Mouse (Mus musculus): ENCODE measurements around the gene Tex22. TPM values are rescaled to one million over a fixed set of nuclear protein-coding genes. Genes with fewer than 3 reads are reported as not detected.

The Tex22 gene
- polyA plus RNA-seq, 1 experiment from 2014 or later, result not detected

GRCm38 (mm10) chr12:113131601-113132000, 57.3 kb downstream of the Tex22 start:
- Histone ChIP-seq H3K36me3 (peaks cover 79% of the 10 kb centered on the region), H3K9ac (no peak overlapping the region), H3K4me1 (replicated peaks) (peaks cover 50% of the 10 kb centered on the region), H3K4me2 (no peak overlapping the region), H3K27me3 (no peaks in the 10 kb centered on the region), H3K9me3 (replicated peaks) (no peaks in the 10 kb centered on the region), H3K4me3 (no peak overlapping the region), H3K27ac (peak overlapping the region; percentile 93)
- 93% methylated on average over 14 of the region's 14 CpGs for WGBS
- no peak for ATAC-seq (replicated peaks; ENCODE audit: insufficient number of reproducible peaks, insufficient read depth, low FRiP score, low read depth)

GRCm38 (mm10) chr12:113132567-113132966, 58.3 kb downstream of the Tex22 start:
- 26% methylated on average over 2 of the region's 2 CpGs for WGBS
- peak; percentile 94 for ATAC-seq (replicated peaks; ENCODE audit: insufficient number of reproducible peaks, insufficient read depth, low FRiP score, low read depth)
- Histone ChIP-seq H3K9me3 (replicated peaks) (no peaks in the 10 kb centered on the region), H3K4me2 (no peak overlapping the region), H3K36me3 (peaks cover 78% of the 10 kb centered on the region), H3K27ac (peak overlapping the region; percentile 93), H3K9ac (0 out of 2 replicates have a peak overlapping the region, but pooled peaks have one; percentile 29), H3K4me3 (no peak overlapping the region), H3K27me3 (no peaks in the 10 kb centered on the region), H3K4me1 (replicated peaks) (peaks cover 60% of the 10 kb centered on the region)

DNA sequence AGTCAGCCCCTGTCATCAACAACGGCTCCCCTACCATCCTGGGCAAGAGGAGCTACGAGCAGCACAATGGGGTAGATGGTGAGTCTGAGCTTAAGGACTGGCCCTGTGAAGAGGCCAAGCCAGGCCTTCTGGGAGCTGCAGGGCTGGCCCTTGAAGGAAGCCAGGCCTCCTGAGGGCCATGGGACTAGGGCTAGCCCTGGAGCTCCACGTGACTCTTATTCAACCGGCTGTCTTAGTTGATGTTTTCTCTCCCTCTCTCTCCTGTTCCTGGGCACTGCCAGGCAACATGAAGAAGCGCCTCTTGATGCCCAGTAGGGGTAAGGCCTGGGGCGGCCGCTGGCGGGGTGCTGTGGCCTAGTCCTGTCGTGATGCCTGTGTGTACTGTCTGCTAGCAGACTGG, 59.0 kb downstream of the Tex22 start:
- H3K9ac ChIP-seq, result peak overlapping the region; percentile 36
- no peak overlapping the region for H3K4me3 ChIP-seq
- 68% methylated on average over 9 of the region's 9 CpGs for WGBS
- peaks cover 65% of the 10 kb centered on the region for H3K4me1 ChIP-seq (replicated peaks)
- peak; percentile 2; the same call in 1 of the 2 replicates for ATAC-seq (replicated peaks; ENCODE audit: insufficient number of reproducible peaks, insufficient read depth, low FRiP score, low read depth)
- peak overlapping the region; percentile 93 for H3K27ac ChIP-seq
- H3K36me3 ChIP-seq, result peaks cover 71% of the 10 kb centered on the region
- no peaks in the 10 kb centered on the region for H3K9me3 ChIP-seq (replicated peaks)
- peak overlapping the region; percentile 16 for H3K4me2 ChIP-seq
- H3K27me3 ChIP-seq, result no peaks in the 10 kb centered on the region

DNA sequence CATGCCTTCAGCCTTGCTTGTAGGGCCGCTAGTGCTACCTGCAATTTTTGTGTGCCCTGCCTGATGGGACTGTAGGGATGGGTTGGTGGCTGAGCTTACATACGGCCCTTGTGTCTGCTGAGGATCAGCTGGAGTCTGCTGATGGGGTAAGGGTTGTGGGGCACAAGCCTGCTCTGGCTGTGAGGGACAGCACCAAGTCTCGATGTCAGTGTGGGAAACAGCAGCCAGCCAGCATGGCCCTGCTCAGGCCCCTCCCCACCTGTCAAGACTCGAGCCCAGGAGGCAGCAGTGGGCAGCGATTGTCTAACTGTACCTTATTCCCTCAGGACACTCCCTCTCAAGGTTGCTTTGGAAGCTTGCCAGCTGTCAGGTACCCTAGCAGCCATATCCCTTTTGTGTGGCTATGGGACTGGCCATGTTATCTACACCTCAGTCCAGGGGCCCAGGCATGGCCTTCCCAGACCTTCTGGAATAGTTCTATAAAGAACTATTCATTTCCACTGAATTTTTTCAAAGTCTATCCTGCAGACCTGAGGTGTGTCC, 59.6 kb downstream of the Tex22 start:
- WGBS, result 58% methylated on average over 5 of the region's 5 CpGs

DNA sequence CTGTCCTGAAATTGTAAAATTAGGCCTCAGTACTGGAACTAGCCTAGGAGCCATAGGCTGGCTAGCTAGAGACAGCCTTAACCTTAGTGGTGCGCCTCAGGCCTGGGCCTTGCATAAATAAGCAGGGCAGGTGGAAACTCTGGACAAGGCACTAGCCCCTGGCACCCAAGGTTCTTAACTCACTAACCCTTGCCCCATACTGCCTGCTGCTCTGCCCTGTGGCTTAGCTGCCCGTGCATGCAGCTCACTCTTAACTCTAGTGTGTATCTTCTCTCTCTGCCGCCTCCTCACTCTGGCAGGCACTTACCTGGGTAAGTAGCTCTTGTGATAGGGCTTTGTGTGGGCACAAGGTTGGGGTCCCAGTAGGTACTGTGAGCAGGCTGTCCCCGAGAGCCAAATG, 60.2 kb downstream of the Tex22 start:
- Histone ChIP-seq H3K36me3 (peaks cover 58% of the 10 kb centered on the region), H3K27me3 (no peaks in the 10 kb centered on the region), H3K4me2 (no peak overlapping the region), H3K27ac (peak overlapping the region; percentile 93), H3K4me1 (replicated peaks) (peaks cover 78% of the 10 kb centered on the region), H3K9me3 (replicated peaks) (no peaks in the 10 kb centered on the region), H3K4me3 (no peak overlapping the region), H3K9ac (no peak overlapping the region)
- WGBS, result 74% methylated on average over 4 of the region's 4 CpGs
- ATAC-seq (replicated peaks; ENCODE audit: insufficient number of reproducible peaks, insufficient read depth, low FRiP score, low read depth), result no peak

More for the DNA sequence above, 59.6 kb downstream of the Tex22 start:
- Histone ChIP-seq H3K36me3 (peaks cover 64% of the 10 kb centered on the region), H3K4me3 (no peak overlapping the region), H3K27ac (peak overlapping the region; percentile 93), H3K9me3 (replicated peaks) (no peaks in the 10 kb centered on the region), H3K4me1 (replicated peaks) (peaks cover 72% of the 10 kb centered on the region), H3K27me3 (no peaks in the 10 kb centered on the region), H3K9ac (peak overlapping the region; percentile 36), H3K4me2 (peak overlapping the region; percentile 16; the same call in 1 of the 2 replicates)
- ATAC-seq (replicated peaks; ENCODE audit: insufficient number of reproducible peaks, insufficient read depth, low FRiP score, low read depth), result no peak

DNA sequence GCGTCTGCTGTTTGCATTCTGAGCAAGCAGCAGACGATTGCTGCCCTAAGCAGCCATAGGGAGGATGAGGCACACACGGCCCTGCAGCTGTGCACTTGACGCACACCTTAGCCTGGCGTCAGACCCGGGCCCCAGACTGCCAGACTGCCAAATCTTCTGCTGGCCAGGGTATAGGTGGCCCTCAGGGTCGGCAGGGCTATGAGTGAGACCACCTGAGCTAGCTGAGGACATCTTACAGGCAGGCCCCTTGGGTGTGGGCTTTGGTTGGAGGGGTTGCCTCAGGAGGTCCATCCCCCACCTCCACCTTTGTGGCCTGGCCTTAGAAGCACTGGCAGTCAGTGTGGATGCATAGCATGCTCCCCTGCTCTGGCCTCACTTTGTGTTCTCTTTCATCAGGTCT, 61.1 kb downstream of the Tex22 start:
- no peaks in the 10 kb centered on the region for H3K9me3 ChIP-seq (replicated peaks)
- 0 out of 2 replicates have a peak overlapping the region, but pooled peaks have one; percentile 9 for H3K9ac ChIP-seq
- peaks cover 82% of the 10 kb centered on the region for H3K4me1 ChIP-seq (replicated peaks)
- H3K4me3 ChIP-seq, result no peak overlapping the region
- no peak overlapping the region for H3K4me2 ChIP-seq
- ATAC-seq (replicated peaks; ENCODE audit: insufficient number of reproducible peaks, insufficient read depth, low FRiP score, low read depth), result no peak
- H3K36me3 ChIP-seq, result peaks cover 52% of the 10 kb centered on the region
- H3K27me3 ChIP-seq, result no peaks in the 10 kb centered on the region
- 79% methylated on average over 7 of the region's 7 CpGs for WGBS
- H3K27ac ChIP-seq, result no peak overlapping the region

DNA sequence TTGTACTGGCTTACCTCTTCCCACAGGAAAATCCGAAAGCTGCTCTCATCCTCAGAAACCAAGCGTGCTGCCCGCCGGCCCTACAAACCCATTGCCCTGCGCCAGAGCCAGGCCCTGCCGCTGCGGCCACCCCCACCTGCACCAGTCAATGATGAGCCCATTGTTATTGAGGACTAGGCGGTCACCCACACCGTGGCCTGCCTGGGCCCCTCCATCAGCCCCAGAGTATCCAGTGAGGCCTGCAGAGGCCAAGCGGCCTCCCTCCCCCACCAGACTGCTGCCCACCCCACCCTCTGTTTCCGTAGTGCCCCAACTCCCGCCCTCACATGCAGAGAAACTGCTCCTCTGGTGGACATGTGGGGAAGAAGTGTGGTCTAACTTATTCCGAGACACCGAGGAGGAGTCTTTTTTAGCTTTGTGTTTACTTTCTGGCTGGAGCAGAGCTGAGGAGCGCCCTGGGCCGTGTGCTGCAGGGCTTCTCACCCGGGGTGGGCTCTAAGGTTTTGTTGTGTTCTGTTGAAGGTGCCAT, 62.3 kb downstream of the Tex22 start:
- 61% methylated on average over 17 of the region's 17 CpGs for WGBS
- no peaks in the 10 kb centered on the region for H3K27me3 ChIP-seq
- H3K4me1 ChIP-seq (replicated peaks), result peaks cover 81% of the 10 kb centered on the region
- H3K4me2 ChIP-seq, result no peak overlapping the region
- no peaks in the 10 kb centered on the region for H3K9me3 ChIP-seq (replicated peaks)
- no peak overlapping the region for H3K9ac ChIP-seq
- peaks cover 40% of the 10 kb centered on the region for H3K36me3 ChIP-seq
- H3K4me3 ChIP-seq, result no peak overlapping the region
- H3K27ac ChIP-seq, result peak overlapping the region; percentile 96
- no peak for ATAC-seq (replicated peaks; ENCODE audit: insufficient number of reproducible peaks, insufficient read depth, low FRiP score, low read depth)

- Histone ChIP-seq H3K4me3 (no peak overlapping the region), H3K9me3 (replicated peaks) (no peaks in the 10 kb centered on the region), H3K36me3 (peaks cover 35% of the 10 kb centered on the region), H3K27ac (peak overlapping the region; percentile 96), H3K4me1 (replicated peaks) (peaks cover 75% of the 10 kb centered on the region), H3K4me2 (peak overlapping the region; percentile 78), H3K27me3 (no peaks in the 10 kb centered on the region), H3K9ac (0 out of 2 replicates have a peak overlapping the region, but pooled peaks have one; percentile 16)
- WGBS, result 44% methylated on average over 18 of the region's 18 CpGs
- ATAC-seq (replicated peaks; ENCODE audit: insufficient number of reproducible peaks, insufficient read depth, low FRiP score, low read depth), result peak; percentile 11
Measured at GRCm38 (mm10) chr12:113137260-113138213, 63.2 kb downstream of the Tex22 start.

DNA sequence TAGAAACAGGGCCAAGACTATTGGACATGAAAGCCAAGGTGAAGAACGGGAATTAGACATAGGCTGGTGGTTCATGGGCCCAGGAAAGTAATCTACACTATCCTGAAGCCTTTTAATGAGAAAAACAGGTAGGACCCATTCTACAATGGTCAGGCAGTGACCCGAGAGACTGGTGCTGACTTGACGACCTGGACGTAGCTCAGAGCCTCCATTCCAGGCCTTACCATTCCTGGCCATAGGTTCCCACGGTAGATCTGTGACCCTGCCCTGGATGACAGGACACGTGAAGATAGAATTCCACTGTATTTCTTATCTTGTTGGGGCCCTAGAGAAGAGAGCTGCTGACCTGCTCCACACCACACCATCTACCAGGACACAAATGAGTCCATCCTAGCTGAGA, 64.0 kb downstream of the Tex22 start:
- peaks cover 36% of the 10 kb centered on the region for H3K36me3 ChIP-seq
- no peak for ATAC-seq (replicated peaks; ENCODE audit: insufficient number of reproducible peaks, insufficient read depth, low FRiP score, low read depth)
- WGBS, result 49% methylated on average over 6 of the region's 6 CpGs
- H3K9ac ChIP-seq, result peak overlapping the region; percentile 30; the same call in 1 of the 2 replicates
- 0 out of 2 replicates have a peak overlapping the region, but pooled peaks have one; percentile 3 for H3K4me3 ChIP-seq
- H3K27me3 ChIP-seq, result no peaks in the 10 kb centered on the region
- H3K4me2 ChIP-seq, result peak overlapping the region; percentile 78
- H3K9me3 ChIP-seq (replicated peaks), result no peaks in the 10 kb centered on the region
- peak overlapping the region; percentile 96 for H3K27ac ChIP-seq
- H3K4me1 ChIP-seq (replicated peaks), result peaks cover 73% of the 10 kb centered on the region

Data from heart, embryonic 15.5 days (tissue).